Mouse (Mus musculus): ENCODE results near the gene Purb.
A peak's percentile ranks its signal among the peaks of the same experiment; 100 is the strongest.

Gene Purb

DNA sequence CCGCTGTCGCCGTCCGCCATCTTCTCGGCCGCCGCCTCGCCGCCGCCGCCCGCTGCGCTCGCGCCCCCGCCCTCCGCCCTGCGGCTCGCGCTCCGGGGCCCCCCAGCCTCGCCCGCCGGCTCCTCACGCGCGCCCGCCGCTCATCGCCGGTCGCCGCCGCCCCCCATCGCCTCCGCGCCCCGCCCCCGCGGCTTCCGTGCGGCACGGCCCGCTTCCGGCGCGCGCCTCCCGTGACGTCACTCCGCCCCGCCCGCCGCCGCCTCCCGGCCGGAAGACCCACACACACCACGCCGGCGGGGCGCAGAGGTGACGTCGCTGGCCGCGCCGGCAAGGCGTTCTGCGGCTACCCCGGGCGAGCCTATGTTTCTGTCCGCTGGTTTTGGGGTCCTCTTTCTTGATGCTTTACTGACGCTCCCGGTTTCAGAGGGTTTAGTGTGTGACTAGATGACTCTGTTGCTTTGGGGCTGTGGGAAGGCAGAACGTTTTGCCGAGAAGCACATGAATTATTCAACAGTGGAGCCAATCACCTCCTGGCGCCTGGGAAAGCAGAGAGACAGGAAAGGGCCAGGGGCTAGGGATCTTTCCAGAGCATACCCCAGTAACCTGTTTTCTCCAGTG lies at the start of gene Purb:
Purb (minus strand) TSS at position 51 of the 618 bp plus-strand sequence.
- DNase-seq (ENCODE audit: low spot score) = peak; percentile 91

DNA sequence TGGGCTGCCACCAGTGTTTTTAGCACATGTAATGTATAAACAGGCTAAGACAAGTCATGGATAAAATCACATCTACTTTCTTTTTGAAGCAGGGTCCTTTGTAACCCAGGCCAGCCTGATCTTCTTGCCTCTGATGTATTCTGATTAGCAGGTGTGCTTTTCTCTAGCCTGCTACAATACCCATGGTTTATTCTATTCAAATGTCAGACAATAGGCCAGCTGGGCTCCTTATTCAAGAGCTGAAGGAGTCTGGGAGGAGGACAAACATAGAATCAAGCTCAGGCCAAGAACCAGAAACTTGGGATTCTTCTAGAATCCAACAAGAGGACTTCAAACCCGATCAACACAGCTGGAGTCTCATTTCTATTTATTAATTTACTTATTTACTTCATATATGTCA lies 49.5 kb upstream of the Purb start:
- no peak for DNase-seq (ENCODE audit: low spot score)

DNA sequence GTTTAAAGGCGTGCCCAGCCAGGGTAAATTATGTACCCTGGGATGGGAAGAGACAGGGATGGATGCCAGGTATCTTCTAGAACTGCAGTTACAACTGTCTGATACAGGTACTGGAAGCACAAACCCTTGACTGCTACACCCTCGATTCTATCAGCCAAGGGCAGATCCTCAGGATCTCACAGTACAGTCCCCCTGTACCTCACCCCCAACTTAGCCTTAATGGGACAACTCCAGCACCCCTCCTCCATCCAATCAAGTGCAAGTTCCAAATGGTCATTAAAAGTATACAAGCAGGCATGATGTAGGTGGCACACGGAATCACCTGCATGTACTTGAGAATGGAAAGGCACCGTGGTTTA lies 49.1 kb upstream of the Purb start:
- DNase-seq (ENCODE audit: low spot score) = no peak

DNA sequence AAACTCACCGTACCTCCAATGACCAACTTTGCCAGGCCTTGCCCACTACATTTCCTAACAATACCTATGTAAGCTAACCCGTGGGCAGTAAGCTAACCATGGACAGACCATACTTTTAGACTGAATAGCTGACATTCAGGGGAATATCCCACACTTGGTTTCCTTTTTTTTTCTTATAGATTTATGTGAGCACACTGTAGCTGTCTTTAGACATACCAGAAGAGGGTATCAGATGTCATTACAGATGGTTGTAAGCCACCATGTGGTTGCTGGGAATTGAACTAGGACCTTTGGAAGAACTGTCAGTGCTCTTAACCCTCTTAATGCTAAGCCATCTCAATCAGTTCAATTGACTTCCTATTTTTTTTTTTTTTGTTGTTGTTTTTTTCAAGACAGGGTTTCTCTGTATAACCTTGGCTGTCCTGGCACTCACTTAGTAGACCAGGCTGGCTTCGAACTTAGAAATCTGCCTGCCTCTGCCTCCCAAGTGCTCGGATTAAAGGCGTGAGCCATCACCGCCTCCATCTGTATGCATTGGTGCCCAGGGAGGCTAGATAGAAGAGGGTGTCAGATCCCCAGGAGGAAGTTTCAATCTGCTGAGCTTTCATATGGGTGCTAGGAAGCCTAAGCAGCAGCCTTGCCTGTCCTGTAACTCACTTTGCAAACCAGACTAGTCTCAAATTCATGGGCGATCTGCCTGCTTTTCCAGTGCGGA lies 48.6 kb upstream of the Purb start:
- no peak for DNase-seq (ENCODE audit: low spot score)

DNA sequence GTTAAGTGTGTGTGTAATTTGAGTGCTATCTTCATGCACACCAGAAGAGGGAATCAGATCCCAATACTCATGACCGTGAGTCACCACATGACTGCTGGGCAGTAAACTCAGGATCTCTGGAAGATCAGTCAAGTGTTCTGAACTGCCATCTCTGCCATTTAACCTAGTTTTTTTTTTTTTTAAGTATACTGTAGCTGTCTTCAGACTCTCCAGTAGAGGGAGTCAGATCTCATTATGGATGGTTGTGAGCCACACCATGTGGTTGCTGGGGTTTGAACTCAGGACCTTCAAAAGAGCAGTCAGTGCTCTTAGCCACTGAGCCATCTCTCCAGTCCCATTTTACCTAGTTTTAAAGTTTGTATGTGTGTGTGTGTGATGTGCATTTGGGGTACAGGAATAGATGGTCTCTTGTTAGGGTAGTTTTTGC lies 48.0 kb upstream of the Purb start:
- no peak for DNase-seq (ENCODE audit: low spot score)

DNA sequence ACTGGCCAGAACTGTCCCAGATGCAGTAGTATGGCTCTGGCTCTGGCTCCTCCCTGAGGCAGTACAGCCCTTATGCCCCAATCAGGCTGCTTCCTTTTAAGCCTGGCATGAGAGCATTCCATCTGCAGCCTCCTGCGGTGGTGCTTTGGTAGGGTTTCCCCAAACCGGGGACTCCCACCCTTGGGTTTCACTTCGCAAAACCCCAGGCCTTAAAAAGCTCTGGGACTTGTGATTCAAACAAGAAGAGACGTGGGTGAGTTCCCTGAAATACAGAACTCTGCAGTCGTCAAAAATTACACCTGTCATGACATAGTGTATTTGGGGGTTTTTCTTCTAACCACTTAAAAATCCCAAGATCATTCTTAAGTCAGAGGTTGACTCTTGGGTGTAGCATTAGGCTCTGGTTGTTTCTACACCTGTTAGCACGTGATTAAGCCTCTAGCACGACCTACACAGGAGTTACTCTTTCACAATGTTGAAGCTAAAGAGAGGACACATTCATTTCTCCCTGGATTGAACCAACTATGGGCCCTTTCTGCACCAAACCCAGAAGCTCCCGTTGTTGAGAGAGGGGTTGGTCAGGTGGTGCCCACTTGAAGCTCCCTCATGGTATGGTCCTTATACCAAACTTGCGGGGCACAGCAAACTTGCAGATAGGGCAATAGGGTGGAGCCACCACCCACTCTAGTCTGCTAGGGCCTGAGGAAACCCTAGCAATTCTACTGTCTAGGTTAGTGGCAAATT lies 47.2 kb upstream of the Purb start:
- peak; percentile 24 for DNase-seq (ENCODE audit: low spot score)

DNA sequence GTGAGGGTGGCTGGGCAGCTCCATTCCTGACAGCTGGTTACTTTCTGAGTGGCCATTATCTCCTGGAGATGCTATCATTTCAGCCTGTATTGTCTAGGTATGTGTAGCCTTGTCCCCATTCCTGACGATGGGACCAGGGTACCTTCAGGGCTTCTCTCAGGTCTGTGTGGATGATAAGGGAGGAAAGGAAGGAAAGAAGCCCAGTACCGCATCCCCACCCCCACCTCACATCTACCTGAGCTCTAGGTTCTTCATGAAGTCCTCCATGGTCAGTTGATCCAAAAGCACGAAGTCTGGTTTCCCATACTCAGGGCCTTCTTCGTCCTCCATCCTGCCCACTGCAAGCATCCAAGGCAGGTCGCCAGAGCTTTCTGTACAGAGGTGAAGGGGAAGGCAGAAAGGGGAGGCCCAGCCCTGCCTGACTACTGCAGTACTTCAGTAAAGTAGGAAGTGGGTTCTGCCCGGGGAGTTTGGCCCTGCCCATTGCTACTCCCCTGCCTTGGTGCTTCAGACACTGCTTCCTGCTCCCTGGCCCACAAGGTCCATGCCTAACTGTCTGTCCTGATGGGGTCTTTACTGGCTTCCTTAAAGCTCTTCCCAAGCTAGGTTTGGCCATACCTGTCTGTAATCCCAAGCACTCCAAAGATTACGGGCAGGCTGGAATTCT lies 44.9 kb upstream of the Purb start, which contains the start of gene Myo1g:
Myo1g (minus strand) TSS at position 459 of the 667 bp plus-strand sequence.
- DNase-seq (ENCODE audit: low spot score) = no peak

DNA sequence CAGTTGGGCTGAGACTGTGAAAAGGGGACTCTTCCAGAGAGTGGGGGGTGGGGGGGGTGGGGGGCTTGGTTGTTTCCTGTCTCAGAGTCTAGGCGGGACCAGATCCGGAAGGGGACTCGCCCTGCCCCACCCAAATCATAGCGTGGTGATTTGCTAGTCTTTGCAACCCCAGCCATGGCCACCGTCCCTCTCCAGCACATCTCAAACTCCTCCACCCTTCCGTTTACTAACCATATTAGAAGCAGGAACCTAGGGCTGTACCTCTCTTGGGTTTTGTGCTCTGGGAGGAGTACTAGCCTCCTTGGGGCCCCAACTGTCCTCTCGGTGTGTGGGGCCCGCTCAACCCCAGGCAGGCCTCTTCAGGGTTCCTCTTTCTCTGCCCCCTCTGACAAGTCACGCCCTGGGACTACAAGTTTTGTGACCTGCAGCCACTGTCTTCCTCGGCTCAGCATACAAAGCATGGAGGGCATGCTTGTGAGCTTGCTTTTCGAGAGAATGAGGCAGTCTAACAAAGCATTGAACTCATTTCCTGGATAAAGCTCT lies 43.8 kb upstream of the Purb start:
- DNase-seq (ENCODE audit: low spot score) = no peak

DNA sequence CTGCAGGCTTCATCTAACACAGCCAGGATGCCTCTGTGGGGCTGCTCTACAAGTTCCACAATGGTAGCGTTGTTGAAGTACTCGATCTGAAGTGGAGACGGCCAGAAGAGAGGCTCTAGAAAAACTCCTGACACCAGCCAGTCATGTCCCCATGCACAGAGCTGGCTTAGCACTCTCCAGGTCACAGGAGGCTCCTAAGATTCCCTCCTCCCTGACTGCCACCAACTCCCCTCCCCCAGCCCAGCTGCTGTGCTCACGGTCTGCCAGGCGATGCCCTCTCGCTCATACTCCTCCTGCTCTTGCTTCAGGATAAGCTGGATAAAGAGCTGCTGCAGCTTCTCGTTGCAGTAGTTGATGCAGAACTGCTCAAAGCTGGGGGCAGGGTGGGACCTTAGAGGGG lies 39.1 kb upstream of the Purb start:
- no peak for DNase-seq (ENCODE audit: low spot score)

DNA sequence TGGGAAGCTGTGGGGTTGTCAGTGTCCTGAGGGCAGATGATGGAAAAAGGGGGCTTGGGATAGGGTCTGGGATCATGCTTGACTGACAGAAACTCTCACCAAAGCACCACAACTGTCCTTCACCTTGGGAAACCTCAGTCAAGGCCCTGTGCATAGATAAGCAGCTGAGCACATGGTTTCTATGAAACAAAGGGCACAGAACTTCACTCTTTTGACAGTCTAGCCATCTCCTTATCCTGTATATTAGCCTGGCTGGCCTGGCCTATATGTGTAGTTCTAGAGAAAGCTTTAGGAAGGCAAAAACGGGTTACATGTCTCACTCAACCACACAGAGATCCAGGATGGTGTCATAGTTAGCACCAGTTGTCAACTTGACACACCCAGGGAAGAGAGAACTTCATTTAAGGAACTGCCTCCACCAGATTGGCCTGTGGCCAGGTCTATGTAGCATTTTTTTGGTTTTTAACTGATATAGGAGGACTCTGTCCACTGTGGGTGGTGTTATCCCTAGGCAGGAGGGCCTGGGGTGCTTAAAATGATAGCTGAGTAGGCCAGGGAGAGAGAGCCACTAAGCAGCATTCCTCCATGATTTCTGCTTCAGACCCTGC lies 32.7 kb upstream of the Purb start:
- no peak for DNase-seq (ENCODE audit: low spot score)

DNA sequence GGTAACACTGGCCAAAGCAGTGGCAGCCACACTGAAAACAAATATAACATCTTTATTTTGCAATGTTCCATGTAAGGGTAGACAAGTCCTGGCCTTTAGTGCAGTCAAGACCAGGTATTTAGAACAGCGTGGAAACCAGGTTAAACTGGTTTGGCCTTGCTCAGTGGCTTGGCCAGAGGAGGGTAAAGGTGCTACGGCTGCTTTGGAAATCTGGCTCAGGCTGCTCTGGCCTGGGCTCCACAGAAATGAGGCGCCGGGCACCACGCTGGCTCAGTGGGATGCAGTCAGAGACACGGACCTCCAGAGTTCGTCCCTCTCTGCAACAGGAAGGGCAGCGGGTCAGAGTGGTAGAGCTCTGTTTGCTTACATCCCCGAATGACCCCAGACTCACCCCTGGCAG lies 30.8 kb upstream of the Purb start:
- DNase-seq (ENCODE audit: low spot score) = no peak

DNA sequence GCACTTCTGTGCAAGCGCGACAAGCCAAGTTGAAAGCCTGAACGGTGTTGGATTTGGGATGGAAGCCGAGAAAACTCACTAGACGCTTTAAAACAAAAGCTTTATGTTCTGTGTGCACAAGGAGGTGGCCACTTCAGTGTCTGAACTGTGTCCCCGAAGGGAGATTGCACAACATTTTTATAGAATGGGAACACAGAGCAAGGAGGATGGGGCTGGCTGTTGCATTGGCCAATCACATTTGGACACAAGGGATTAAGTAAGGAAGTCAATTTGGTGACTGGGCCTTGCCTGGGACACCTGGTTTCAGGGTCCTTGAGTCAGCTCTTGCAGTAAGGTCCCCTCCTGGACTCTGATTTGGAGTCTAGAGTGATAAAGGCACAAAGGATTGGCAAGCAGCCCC lies 29.0 kb upstream of the Purb start:
- no peak for DNase-seq (ENCODE audit: low spot score)

DNA sequence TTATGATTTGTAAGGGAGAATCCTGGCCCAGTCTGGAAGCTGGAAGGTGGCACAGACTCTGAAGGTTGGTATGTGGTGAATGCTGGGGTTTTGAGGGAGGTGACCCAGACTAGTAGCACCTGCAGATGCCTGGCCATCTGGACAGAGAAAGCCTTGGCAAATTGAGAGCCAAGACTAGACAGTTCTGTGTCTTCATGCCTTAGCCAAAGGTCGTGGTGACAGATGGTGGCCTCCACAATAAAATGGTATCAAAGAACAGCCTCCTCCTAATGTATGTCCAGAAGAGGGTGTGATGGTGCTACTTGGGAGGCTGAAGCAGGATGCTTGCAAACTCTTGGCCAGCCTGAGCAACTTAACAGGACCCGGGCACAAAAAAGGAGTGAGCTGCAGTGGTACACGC lies 28.5 kb upstream of the Purb start:
- no peak for DNase-seq (ENCODE audit: low spot score)

DNA sequence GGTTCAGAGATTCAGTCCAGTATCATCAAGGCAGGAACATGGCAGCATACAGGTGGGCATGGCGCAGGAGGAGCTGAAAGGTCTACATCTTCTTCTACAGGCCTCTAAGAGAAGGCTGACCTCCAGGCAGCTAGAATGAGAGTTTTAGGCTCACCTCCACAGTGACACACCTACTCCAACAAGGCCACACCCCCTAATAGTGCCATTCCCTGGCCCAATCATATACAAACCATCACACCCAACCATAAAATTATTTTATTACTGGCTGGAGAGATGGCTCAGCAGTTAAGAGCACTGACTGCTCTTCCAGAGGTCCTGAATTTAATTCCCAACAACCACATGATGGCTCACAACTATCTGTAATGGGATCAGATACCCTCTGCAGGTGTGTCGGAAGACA lies 26.8 kb upstream of the Purb start:
- no peak for DNase-seq (ENCODE audit: low spot score)

DNA sequence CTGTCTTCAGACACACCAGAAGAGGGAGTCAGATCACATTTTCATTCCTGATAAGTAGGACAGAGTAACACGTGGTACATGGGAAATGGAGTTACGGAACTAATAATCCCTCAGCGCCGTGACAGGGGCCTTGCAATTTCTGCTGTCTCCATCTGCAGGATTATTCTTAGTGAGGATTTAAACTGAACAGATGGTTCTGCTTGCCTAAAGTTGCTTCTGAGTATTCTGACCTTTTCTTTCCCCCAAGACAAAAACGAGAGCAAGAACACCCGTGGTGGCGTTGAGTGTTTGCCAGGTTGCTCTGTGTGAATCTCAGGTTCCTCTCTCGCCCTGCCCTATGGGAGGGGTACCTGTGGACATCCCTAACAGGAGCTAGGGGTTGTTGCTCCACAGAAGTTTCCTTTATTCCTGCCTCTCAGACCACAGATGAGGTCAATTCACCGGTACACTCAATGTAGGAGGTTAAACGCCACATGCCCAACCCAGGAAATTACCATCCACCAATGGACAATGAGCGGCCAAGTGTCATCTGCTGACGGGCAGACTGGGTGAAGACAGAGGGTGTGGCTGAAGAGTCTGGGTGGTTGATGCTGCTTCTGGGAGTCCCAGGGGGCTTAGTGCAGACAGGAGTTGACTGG lies 21.7 kb upstream of the Purb start:
- DNase-seq (ENCODE audit: low spot score) = no peak

DNA sequence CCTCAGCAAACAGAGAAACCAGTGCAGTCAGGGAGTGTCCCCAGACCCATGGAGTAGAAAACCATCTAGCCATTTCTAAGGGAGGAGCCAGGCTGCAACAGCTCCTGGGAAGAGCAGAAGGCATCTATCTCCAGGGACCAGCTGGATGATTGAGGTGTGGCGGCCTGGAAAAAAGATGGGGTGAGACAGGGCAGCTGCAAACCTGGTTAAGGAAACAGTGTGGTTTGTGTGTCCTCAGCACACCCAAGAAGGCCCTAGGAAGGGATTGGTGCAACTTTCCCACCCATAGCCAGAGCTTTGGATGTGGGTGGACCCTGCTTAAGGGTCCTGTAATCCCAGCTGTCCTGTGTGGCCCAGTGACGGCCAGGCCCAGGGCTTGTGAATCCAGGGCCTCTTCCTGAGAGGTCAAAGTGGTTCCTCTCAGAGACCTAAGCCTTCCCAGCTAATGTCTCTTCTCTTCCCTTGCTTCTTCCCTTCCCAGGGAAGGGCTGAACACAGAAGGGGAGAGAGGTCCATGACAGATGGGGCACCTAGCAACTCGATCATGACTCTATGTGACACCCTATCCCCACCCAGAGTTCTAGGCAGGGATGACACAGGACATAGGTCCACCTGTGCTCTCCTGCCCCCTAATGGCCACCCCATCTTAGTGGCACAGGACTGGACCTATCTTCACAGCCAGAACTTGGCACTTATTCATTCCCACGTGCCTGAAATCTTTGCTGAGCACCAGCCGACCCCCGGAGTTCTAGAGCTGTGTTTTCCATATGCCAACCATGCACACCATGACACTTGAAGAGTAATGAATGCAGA lies 14.2 kb upstream of the Purb start:
- DNase-seq (ENCODE audit: low spot score) = peak; percentile 27

DNA sequence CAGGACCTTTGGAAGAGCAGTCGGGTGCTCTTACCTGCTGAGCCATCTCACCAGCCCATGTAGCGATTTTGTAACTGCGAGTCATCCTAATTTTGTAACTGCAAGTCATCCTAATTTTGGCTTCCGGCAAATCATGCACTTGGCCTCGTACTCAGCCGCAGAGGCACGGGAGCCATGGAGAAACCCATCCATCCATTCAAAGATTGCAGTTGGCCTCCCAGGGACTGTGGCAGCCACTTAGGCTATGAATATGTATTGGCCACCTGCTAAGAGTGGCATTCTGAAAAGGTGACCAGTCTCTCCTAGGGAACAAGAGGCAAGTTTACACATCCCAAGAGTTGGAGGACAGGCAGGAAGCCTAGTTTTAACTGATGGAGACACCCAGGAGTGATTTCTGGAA lies 13.5 kb upstream of the Purb start:
- DNase-seq (ENCODE audit: low spot score) = no peak

DNA sequence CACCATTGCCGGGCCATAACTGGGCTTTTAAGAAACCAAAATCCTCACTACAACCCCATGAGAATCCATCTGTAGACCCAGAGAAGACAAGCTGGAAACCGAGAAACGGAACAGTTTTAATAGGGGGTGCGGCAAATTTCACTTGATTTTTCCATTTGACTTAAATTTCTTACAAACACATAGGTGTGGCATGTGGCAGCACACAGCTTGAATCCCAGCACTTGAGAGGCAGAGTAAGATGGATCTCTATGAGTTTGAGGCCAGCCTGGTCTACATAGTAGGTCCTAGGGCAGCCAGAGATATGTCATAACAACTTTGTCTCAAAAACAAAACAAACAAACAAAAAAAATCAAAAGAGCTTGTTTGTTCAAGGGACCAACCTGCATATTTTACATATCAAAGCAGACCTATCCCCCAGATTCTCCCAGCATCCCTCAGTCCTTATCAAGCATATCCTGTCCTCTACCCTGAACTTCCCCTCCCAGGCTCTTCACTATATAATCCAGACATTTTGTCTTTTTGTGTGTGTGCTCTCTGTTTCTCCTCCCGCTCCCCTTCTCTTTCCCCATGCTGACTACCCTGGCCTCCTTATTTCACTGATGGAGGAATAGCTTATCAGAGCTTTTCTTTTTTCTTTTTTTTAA lies 12.4 kb upstream of the Purb start:
- no peak for DNase-seq (ENCODE audit: low spot score)

DNA sequence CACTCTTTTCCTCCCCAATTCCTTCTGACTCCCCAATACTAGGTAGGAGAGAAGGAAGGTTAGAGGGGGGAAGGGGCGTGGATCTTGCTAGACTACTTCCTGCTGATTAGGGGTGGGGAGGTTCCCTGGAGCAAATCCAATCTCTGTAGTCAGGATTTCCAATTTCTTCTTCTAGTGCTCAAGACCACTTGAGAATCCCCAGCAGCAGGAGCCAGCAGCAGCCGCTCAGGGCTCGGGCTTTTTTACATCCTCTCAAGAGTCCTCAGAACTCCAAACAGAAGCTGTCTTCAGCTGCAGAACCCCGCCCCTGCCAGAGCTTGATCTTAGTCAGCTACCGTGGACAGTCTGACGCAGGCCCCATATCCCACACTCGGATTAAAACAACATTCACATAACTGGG lies 11.8 kb upstream of the Purb start:
- DNase-seq (ENCODE audit: low spot score) = no peak

DNA sequence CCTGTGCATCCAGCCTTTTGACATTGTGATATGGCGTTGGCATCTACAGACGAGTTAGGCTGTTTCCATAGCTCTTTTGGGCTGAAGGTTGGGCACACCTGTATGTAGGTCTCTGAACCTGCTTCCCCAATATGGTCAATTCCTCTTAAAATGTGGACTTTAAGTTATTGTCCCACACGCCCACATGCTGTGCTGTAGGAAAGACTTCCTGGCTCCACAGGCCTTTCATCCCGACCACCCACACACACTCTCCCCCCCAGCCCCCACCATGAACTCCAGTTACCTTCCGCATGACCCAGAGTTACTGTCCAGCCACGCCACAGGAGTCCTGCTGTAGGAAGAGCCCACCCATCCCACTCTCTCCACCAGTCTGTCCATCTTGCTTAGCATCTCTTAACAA lies 11.2 kb upstream of the Purb start:
- DNase-seq (ENCODE audit: low spot score) = no peak

Measured in layer of hippocampus, adult 11-12 months (tissue).